Comparison of ENCODE assay signal across 11 mouse cellular contexts in genomic region chr14:79198066-79198465, GRCm38 (mm10). TPM values are rescaled to one million over a fixed set of nuclear protein-coding genes. Genes with fewer than 3 reads are reported as not detected.
"Had no signal": no experiment of that assay in that cellular context is flagged by ENCODE, and none has a peak within 500 bp of the region (broad histone marks: within the 10 kb centered on the region; RNA-seq: fewer than 3 reads in every experiment).

No protein-coding gene starts in this region.

- DNase-seq: liver, postnatal 0 days; lung, adult 2 months; lung, postnatal 14 days; lung, postnatal 36 days; right cerebral cortex, postnatal 14 days; thymus, postnatal 25 days; thymus, postnatal 4 days had no signal

RNA-seq across cellular contexts. Expression of gene Zfp957, which starts 49.1 kb away (rescaled TPM):
- total RNA-seq: megakaryocyte progenitor cell, adult 5-6 weeks; midbrain, postnatal 0 days; monocyte, adult 5-6 weeks; neutrophil, adult 5-6 weeks had no signal
